Mouse (Mus musculus) forebrain, embryonic 15.5 days (tissue): Measurements from ENCODE around the gene Hyal2. TPM values are rescaled to one million over a fixed set of nuclear protein-coding genes. Genes with fewer than 3 reads are reported as not detected.
"Not testable (repeated sequence)": the region's sequence is repeated elsewhere in the genome, so short reads cannot be mapped to it uniquely, and the experiment has no call there.

Experiments used
- ATAC-seq: fragments of 200-750 bp; cut with Nextera tagmentation; replicated peaks from 2 replicates; pipeline ENCODE4 v1.8.0; 2017; ENCODE audit warnings: mild to moderate bottlenecking, moderate TSS enrichment, moderate library complexity
- H3K27ac ChIP-seq: fragments of 300-500 bp; sonication (generic); replicated peaks from 2 replicates; pipeline ENCODE4 v1.5.1; 2015; ENCODE audit warnings: mild to moderate bottlenecking, inconsistent platforms
- H3K27me3 ChIP-seq: fragments of 300-500 bp; sonication (generic); 2 replicates; pipeline ENCODE4 v1.6.1; 2015; ENCODE audit warnings: inconsistent platforms
- H3K36me3 ChIP-seq: fragments of 300-500 bp; sonication (generic); 2 replicates; pipeline ENCODE4 v1.6.1; 2015; ENCODE audit warnings: mild to moderate bottlenecking, inconsistent platforms
- H3K4me1 ChIP-seq: fragments of 300-500 bp; sonication (generic); 2 replicates; pipeline ENCODE4 v1.6.1; 2015; ENCODE audit warnings: inconsistent platforms
- H3K4me2 ChIP-seq: fragments of 300-500 bp; sonication (generic); replicated peaks from 2 replicates; pipeline ENCODE4 v1.6.1; 2015; ENCODE audit warnings: mild to moderate bottlenecking, inconsistent platforms
- H3K4me3 ChIP-seq: fragments of 300-500 bp; sonication (generic); 2 replicates; pipeline ENCODE4 v1.5.1; 2015; ENCODE audit warnings: mild to moderate bottlenecking, inconsistent platforms
- H3K9ac ChIP-seq: fragments of 300-500 bp; sonication (generic); replicated peaks from 2 replicates; pipeline ENCODE4 v1.6.1; 2015; ENCODE audit warnings: mild to moderate bottlenecking, inconsistent platforms
- H3K9me3 ChIP-seq: fragments of 300-500 bp; sonication (generic); 2 replicates; pipeline ENCODE4 v1.6.1; 2016; ENCODE audit warnings: inconsistent platforms
- WGBS: fragments of 180-500 bp; shearing (Covaris S2); methylation state at CpG from one replicate; pipeline ENCODE4 v1.1.7; 2015; ENCODE audit warnings: mixed read lengths; 5-methylcytosine and 5-hydroxymethylcytosine counted together
- polyA plus RNA-seq: library from polyadenylated mRNA; unstranded; fragments of >200 nt; fragmentation: Nextera tagmentation; extraction: Ambion mirVana; gene quantifications from 2 replicates; pipeline ENCODE4 v1.2.1, GENCODE M21; 2015

Gene Hyal2
- polyA plus RNA-seq, 1 experiment from 2014 or later = 75.3 TPM

DNA sequence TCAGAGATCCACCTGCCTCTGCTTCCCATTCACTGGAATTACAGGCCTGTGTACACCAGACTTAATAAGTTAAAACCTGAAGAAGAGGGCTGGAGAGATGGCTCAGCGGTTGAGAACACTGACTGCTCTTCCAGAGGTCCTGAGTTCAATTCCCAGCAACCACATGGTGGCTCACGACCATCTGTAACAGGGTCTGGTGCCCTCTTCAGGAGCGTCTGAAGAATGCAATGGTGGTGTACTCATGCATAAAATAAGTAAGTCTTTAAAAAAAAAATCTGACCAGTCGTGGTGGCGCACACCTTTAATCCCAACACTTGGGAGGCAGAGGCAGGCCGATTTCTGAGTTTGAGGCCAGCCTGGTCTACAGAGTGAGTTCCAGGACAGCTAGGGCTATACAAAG is 6.0 kb downstream of the Hyal2 start:
- not testable (repeated sequence) for ATAC-seq, H3K4me3 ChIP-seq, H3K27ac ChIP-seq, H3K9me3 ChIP-seq, H3K4me2 ChIP-seq, H3K27me3 ChIP-seq, H3K9ac ChIP-seq
- 89% methylated on average over 6 of the region's 6 CpGs for WGBS
- H3K4me1 ChIP-seq = peaks cover 37% of the 10 kb centered on the region
- peaks cover 41% of the 10 kb centered on the region for H3K36me3 ChIP-seq

- Histone ChIP-seq H3K9me3 (no peaks in the 10 kb centered on the region), H3K4me3 (no peak overlapping the region), H3K4me2 (no peak overlapping the region), H3K9ac (no peak overlapping the region), H3K27ac (peak overlapping the region; percentile 66), H3K27me3 (no peaks in the 10 kb centered on the region), H3K4me1 (peaks cover 40% of the 10 kb centered on the region), H3K36me3 (peaks cover 38% of the 10 kb centered on the region)
- no peak for ATAC-seq
- 88% methylated on average over 14 of the region's 14 CpGs for WGBS
These were observed 8.0 kb downstream of the Hyal2 start for GRCm38 (mm10) chr9:107575579-107576356.

- Histone ChIP-seq H3K4me1 (peaks cover 40% of the 10 kb centered on the region), H3K9me3 (no peaks in the 10 kb centered on the region), H3K36me3 (peaks cover 31% of the 10 kb centered on the region), H3K4me3 (peak within 1 kb of the TSS; percentile 29), H3K4me2 (peak within 1 kb of the TSS; percentile 28), H3K9ac (peak within 1 kb of the TSS; percentile 32; the same call in 1 of the 2 replicates), H3K27ac (peak within 1 kb of the TSS; percentile 66), H3K27me3 (no peaks in the 10 kb centered on the region)
- ATAC-seq = peak; percentile 36
- 28% methylated on average over 16 of the region's 16 CpGs for WGBS
These were observed 8.8 kb downstream of the Hyal2 start, which contains the start of gene Hyal1 for GRCm38 (mm10) chr9:107576357-107577107. Hyal1 (plus strand) TSS chr9:107576927.

- Histone ChIP-seq H3K27ac (no peak overlapping the region), H3K4me3 (no peak overlapping the region), H3K9ac (no peak overlapping the region), H3K4me2 (no peak overlapping the region), H3K27me3 (no peaks in the 10 kb centered on the region), H3K4me1 (peaks cover 39% of the 10 kb centered on the region), H3K9me3 (no peaks in the 10 kb centered on the region), H3K36me3 (peaks cover 18% of the 10 kb centered on the region)
- ATAC-seq = no peak
- WGBS = 93% methylated on average over 10 of the region's 10 CpGs
These were observed 10.1 kb downstream of the Hyal2 start for GRCm38 (mm10) chr9:107577871-107578270.

DNA sequence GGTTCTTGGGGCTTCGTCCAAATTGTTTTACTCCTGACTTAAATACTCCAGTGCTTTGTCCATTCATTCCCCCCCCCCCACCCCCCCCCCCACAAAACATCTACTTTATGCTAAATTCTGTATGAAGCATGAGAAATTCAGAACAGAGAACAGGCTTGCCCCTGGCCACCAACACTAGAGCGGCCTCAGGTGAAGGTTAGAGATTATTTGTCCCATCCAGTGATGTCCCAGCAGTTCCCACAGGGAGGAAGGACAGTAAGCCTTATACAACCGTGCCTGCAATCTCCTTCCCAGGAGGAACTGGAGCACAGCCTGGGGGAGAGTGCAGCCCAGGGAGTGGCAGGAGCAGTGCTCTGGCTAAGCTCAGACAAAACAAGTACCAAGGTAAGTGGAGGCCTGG is 10.8 kb downstream of the Hyal2 start, which contains the start of gene Naa80:
Gene Naa80 (plus strand): TSS at position 301 of the 400 bp plus-strand sequence.
- no peaks in the 10 kb centered on the region for H3K9me3 ChIP-seq
- H3K4me2 ChIP-seq = peak within 1 kb of the TSS; percentile 81; the same call in 1 of the 2 replicates
- H3K4me3 ChIP-seq = no peak within 1 kb of the TSS
- peaks cover 12% of the 10 kb centered on the region for H3K36me3 ChIP-seq
- no peaks in the 10 kb centered on the region for H3K27me3 ChIP-seq
- peaks cover 39% of the 10 kb centered on the region for H3K4me1 ChIP-seq
- peak within 1 kb of the TSS; percentile 90 for H3K27ac ChIP-seq
- 86% methylated on average over 3 of the region's 3 CpGs for WGBS
- H3K9ac ChIP-seq = no peak within 1 kb of the TSS
- ATAC-seq = no peak

DNA sequence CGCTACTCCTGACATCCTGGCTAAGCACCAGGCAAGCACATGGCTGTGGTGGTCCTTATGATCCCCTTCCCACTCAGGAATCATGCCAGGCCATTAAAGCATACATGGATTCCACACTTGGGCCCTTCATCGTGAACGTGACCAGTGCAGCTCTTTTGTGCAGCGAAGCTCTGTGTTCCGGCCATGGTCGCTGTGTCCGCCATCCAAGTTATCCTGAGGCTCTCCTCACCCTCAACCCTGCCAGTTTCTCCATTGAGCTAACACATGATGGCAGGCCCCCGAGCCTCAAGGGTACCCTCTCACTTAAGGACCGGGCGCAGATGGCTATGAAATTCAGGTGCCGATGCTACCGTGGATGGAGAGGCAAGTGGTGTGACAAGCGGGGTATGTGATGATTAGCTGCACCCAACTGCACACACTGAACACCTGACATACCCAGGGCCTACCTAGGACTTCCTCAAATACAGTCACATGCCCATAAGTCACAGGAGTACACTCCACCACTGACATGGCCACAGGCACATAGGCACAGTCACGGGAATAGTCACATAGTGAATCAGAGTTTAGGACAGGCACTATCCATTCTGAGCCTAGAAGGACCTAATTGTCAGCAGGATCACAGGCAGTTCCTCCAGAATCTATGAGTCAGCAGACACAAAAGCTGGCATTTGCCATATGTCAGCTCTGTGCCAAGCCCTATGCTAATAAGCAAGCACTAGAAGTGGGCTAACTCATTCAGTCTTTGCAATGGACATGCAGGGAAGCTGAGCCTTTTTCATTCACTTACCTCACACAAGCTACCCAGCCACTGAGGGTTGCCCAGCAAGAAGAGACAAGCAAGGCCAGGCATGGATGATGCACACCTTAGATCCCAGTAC is 11.5 kb downstream of the Hyal2 start:
- Histone ChIP-seq H3K27ac (peak overlapping the region; percentile 90), H3K9me3 (no peaks in the 10 kb centered on the region), H3K27me3 (no peaks in the 10 kb centered on the region), H3K36me3 (peaks cover 8% of the 10 kb centered on the region), H3K4me1 (peaks cover 39% of the 10 kb centered on the region), H3K4me2 (peak overlapping the region; percentile 81; the same call in 1 of the 2 replicates), H3K9ac (no peak overlapping the region), H3K4me3 (no peak overlapping the region)
- WGBS = 90% methylated on average over 14 of the region's 14 CpGs
- ATAC-seq = no peak

- WGBS = under 1% methylated on average over 32 of the region's 32 CpGs
These were observed 13.0 kb downstream of the Hyal2 start, which contains the start of gene Hyal3 for GRCm38 (mm10) chr9:107580501-107581317. Hyal3 (plus strand) TSS chr9:107580818.

DNA sequence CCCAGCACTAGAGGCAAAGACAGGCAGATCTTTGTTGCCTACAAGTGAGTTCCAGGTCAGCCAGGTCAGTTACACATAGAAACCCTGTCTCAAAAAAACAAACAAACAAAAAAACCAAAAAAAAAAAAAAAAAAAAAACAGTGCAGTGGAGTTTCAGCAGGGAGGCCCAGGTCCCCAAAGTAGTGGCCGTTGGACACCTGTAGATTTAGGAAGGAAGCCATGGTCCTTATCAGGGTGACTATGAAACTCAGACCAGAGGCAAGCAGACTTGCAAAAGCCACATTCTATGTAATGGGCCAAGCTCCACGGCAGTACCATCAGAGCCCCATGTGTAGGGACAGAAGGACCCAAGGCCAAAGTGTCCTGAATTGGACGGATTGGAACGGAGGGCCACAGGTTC is 13.8 kb downstream of the Hyal2 start:
- Histone ChIP-seq H3K4me2 (peak overlapping the region; percentile 81), H3K4me3 (peak overlapping the region; percentile 71), H3K9me3 (no peaks in the 10 kb centered on the region), H3K4me1 (peaks cover 39% of the 10 kb centered on the region), H3K27ac (peak overlapping the region; percentile 90; the same call in 1 of the 2 replicates), H3K27me3 (no peaks in the 10 kb centered on the region), H3K9ac (peak overlapping the region; percentile 81; the same call in 1 of the 2 replicates), H3K36me3 (no peaks in the 10 kb centered on the region)
- no peak for ATAC-seq
- WGBS = 83% methylated on average over 4 of the region's 4 CpGs

More at GRCm38 (mm10) chr9:107580501-107581317, 13.0 kb downstream of the Hyal2 start, which contains the start of gene Hyal3:
- no peaks in the 10 kb centered on the region for H3K36me3 ChIP-seq
- H3K9ac ChIP-seq = peak within 1 kb of the TSS; percentile 81
- no peaks in the 10 kb centered on the region for H3K27me3 ChIP-seq
- H3K4me1 ChIP-seq = peaks cover 39% of the 10 kb centered on the region
- H3K27ac ChIP-seq = peak within 1 kb of the TSS; percentile 90
- H3K4me2 ChIP-seq = peak within 1 kb of the TSS; percentile 81
- no peaks in the 10 kb centered on the region for H3K9me3 ChIP-seq
- peak within 1 kb of the TSS; percentile 71 for H3K4me3 ChIP-seq
- peak; percentile 84 for ATAC-seq

DNA sequence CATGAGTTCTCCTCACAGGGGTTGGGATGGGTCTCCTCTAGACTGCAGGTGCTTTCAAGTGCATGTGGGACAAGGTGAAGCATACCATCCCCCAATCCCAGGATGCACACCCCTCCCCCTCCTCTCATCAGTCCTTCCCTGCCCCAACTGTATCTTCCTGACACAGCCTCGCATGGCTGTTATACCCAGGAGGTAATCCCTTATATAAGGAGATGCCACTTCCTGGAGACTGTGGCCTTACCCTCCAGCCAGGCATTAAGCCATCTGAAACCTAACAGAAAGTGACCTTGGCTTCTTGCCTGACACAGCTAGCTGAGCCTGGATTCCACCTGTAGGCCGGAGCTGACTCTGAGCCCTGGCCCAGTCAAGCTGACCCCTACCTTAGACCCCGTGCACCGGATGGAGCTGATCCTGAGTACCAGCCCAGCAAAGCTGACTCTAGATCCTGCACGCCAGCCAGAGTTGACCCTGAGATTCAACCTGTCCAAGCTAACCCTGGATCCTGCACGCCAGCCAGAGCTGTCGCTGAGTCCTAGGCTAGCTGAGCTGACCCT is 14.8 kb downstream of the Hyal2 start:
- no peak overlapping the region for H3K4me3 ChIP-seq
- H3K27me3 ChIP-seq = no peaks in the 10 kb centered on the region
- peaks cover 36% of the 10 kb centered on the region for H3K4me1 ChIP-seq
- no peak overlapping the region for H3K27ac ChIP-seq
- no peak for ATAC-seq
- no peaks in the 10 kb centered on the region for H3K9me3 ChIP-seq
- H3K36me3 ChIP-seq = no peaks in the 10 kb centered on the region
- no peak overlapping the region for H3K4me2 ChIP-seq
- no peak overlapping the region for H3K9ac ChIP-seq
- 90% methylated on average over 7 of the region's 7 CpGs for WGBS

DNA sequence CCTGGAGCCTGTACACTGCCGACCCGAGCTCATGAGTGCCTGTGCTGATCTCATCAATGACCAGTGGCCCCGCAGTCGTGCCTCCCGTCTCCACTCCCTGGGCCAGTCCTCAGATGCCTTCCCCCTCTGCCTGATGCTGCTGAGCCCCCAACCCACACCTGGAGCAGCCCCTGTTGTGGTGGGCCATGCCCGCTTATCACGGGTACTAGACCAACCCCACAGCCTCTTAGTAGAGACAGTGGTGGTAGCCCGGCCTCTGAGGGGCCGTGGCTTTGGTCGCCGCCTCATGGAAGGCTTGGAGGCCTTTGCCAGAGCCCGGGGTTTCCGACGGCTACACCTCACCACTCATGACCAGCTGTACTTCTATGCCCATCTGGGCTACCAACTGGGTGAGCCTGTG is 15.4 kb downstream of the Hyal2 start:
- no peak overlapping the region for H3K4me3 ChIP-seq
- H3K36me3 ChIP-seq = no peaks in the 10 kb centered on the region
- ATAC-seq = no peak
- peaks cover 37% of the 10 kb centered on the region for H3K4me1 ChIP-seq
- no peak overlapping the region for H3K27ac ChIP-seq
- H3K9me3 ChIP-seq = no peaks in the 10 kb centered on the region
- no peak overlapping the region for H3K9ac ChIP-seq
- no peak overlapping the region for H3K4me2 ChIP-seq
- H3K27me3 ChIP-seq = no peaks in the 10 kb centered on the region
- WGBS = 91% methylated on average over 14 of the region's 14 CpGs
